Mouse (Mus musculus): ENCODE measurements around the gene Pdf.
"Not testable (repeated sequence)": the region's sequence is repeated elsewhere in the genome, so short reads cannot be mapped to it uniquely, and the experiment has no call there.

Pdf gene

GRCm38 (mm10) chr8:107036626-107037025 is 11.8 kb downstream of the Pdf start:
- in situ Hi-C loops (cut with MboI, MseI), result no loop called here

GRCm38 (mm10) chr8:107035641-107036040 is 12.8 kb downstream of the Pdf start:
- in situ Hi-C loops (cut with MboI, MseI), result no loop called here

GRCm38 (mm10) chr8:107033609-107034008 is 14.8 kb downstream of the Pdf start:
- in situ Hi-C loops (cut with MboI, MseI), result not testable (repeated sequence)

GRCm38 (mm10) chr8:107031577-107032090 is 16.8 kb downstream of the Pdf start:
- in situ Hi-C loops (cut with MboI, MseI), result no loop called here

- in situ Hi-C loops (cut with MboI, MseI), result no loop called here
Observed at GRCm38 (mm10) chr8:107030650-107031576, 17.5 kb downstream of the Pdf start, which contains the start of gene Vps4a. TSS of gene Vps4a (plus strand) at chr8:107031222.

- in situ Hi-C loops (cut with MboI, MseI), result no loop called here
Observed at GRCm38 (mm10) chr8:107030058-107030457, 18.4 kb downstream of the Pdf start.

- in situ Hi-C loops (cut with MboI, MseI), result loop anchor here (10.0 kb wide), 1 partner anchor 765 kb away; no protein-coding TSS in a partner anchor
Observed at GRCm38 (mm10) chr8:107029310-107029709, 19.1 kb downstream of the Pdf start.

- in situ Hi-C loops (cut with MboI, MseI), result loop anchor here (10.0 kb wide), 1 partner anchor 759 kb away; no protein-coding TSS in a partner anchor
Observed at GRCm38 (mm10) chr8:107023479-107023878, 24.9 kb downstream of the Pdf start.

GRCm38 (mm10) chr8:107014915-107015314 is 33.5 kb downstream of the Pdf start:
- in situ Hi-C loops (cut with MboI, MseI), result no loop called here

- in situ Hi-C loops (cut with MboI, MseI), result no loop called here
Observed at GRCm38 (mm10) chr8:107012666-107013065, 35.7 kb downstream of the Pdf start.

- in situ Hi-C loops (cut with MboI, MseI), result no loop called here
Observed at GRCm38 (mm10) chr8:107007795-107008194, 40.6 kb downstream of the Pdf start.

- in situ Hi-C loops (cut with MboI, MseI), result loop anchor here (5.0 kb wide), 1 partner anchor 75 kb away; no protein-coding TSS in a partner anchor
Observed at GRCm38 (mm10) chr8:107002532-107002931, 45.9 kb downstream of the Pdf start.

GRCm38 (mm10) chr8:106999068-106999467 is 49.3 kb downstream of the Pdf start:
- in situ Hi-C loops (cut with MboI, MseI), result no loop called here

- in situ Hi-C loops (cut with MboI, MseI), result no loop called here
Observed at GRCm38 (mm10) chr8:106997416-106997815, 51.0 kb downstream of the Pdf start.

- in situ Hi-C loops (cut with MboI, MseI), result not testable (repeated sequence)
Observed at GRCm38 (mm10) chr8:106996339-106996738, 52.1 kb downstream of the Pdf start.

All from T-helper 2 cell (primary cell).